Mouse (Mus musculus) testis, adult 2 months (tissue): Measurements from ENCODE around the gene March9.
"Not testable (repeated sequence)": the region's sequence is repeated elsewhere in the genome, so short reads cannot be mapped to it uniquely, and the experiment has no call there.

Source experiments
- CTCF ChIP-seq: fragments of 200-500 bp; IDR thresholded peaks from 2 replicates; pipeline ENCODE4 v1.5.1; 2012; ENCODE audit warnings: low read depth, mild to moderate bottlenecking, inconsistent platforms, low read length, moderate library complexity; ENCODE audit not compliant: control insufficient read depth, insufficient read depth, insufficient replicate concordance
- POLR2A ChIP-seq: fragments of 200-500 bp; IDR thresholded peaks from 2 replicates; pipeline ENCODE4 v1.6.1; 2012; ENCODE audit warnings: low read depth, mild to moderate bottlenecking, inconsistent platforms, low read length, moderate library complexity; ENCODE audit not compliant: control insufficient read depth

DNA sequence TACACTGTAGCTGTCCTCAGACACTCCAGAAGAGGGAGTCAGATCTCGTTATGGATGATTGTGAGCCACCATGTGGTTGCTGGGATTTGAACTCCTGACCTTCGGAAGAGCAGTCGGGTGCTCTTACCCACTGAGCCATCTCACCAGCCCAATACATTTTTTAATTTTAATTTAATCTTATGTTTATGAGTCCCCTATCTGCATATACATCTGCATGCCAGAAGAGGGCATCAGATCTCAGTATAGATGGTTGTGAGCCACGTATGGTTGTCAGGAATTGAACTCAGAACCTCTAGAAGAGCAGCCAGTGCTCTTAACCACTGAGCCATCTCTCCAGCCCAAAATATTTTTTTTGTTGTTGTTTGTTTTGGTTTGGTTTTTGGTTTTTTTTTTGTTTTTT, 12.3 kb upstream of the March9 start:
- not testable (repeated sequence) for TF ChIP-seq POLR2A, CTCF
